Mouse (Mus musculus): Measurements from ENCODE around the gene Kif20b.

The Kif20b gene

DNA sequence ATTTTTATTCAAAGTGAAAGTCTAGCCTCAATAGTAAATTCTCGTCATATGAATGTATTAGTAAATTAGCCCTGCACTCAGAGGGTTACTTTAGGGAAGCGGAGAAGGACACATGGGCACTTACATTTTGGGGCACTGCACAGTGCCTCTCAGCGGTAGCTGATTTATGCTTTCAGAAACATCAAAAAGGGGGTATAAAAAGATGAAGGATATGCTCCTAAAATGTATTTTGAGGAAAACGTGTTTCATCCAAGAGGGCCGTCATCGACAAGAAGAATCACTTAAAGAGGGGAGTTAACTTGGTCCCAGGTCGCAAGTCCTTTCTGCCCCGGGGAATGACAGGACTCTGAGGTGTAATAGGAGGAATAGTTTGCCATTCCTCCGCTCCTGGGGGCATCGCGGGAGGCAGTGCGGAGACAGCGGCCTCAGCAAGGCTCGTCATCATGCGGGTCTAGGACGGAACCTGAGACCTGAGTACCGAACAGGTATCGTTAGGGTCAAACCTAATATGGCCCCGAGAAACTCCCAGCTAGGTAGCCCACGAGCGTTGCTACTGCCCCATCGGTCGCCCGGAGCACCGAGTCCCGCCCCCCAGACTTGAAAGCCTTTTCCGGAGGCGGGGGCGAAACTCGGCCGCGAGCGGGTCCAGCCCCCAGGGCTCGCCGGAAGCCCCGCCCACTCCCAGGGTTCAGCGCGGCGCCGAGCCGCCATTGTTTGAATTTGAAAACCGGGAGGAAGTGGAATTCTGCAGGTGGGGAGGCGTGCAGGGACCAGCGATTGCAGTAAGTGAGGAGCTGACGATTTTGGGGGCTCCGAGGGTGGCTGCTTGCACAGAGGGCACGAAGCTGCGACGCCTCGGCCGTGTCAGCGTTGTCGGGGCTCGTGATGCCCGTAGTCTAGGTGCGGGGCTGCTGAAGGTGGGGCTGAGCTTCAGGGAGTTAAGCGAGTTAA lies at the start of gene Kif20b:
Gene Kif20b, plus strand, starts transcription at position 710 of the 951 bp plus-strand sequence.
- DNase-seq (ENCODE audit: low spot score in 2 of 2): peak; percentile 92 to 94

DNA sequence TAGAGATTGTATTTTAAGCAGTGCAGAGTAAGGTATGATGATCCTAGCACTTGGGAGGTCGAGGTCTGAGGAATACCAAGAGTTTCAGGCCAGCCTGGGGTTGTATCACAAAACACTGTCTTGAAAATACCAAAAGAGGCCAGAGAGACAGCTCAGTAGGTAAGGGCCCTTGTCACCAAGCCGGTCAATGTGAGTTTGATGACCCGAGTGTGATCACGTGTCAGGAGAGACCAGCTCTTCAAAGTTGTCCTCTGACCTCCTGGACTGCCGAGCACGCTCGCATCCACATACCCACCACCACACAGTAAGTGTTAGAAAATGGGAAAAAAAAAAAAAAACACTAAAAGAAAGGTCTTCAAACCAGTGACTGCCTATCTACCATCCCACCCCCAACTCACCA lies 45.5 kb upstream of the Kif20b start:
- DNase-seq (ENCODE audit: low spot score in 2 of 2): no peak

DNA sequence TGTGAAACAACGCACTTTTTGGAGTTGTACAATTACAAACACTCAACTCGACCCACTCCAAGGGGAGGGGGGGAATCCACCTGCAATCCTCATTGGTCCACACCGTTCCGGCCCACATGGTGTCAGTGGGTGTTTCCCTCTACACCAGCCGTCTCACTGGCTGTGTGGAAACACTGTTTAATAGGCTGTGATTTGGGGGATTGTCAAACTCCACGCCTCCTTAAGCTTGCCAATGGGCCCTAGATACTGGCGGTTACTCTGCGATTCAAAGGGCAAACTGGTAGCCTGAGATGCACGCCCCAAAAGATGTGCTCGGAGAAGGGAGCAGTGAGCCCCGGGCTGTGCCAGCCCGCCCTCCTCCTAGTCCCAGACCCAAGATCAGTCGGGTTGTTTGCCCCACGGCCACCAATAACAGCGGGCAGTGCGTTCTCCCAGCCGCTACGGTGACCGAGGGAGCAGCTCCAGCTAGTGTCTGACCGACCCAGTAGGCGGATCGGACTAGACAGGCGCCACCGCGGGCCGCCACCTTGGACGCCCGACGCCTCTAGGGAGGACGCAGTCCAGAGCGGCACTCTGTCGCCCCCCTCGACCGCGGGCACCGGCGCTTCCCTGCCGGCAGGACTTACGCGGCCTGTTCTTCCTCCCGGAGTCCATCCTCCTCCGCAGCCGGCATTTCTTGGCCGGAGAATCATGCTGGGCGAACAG lies 44.1 kb upstream of the Kif20b start:
- peak; percentile 81 to 85 for DNase-seq (ENCODE audit: low spot score in 2 of 2)

DNA sequence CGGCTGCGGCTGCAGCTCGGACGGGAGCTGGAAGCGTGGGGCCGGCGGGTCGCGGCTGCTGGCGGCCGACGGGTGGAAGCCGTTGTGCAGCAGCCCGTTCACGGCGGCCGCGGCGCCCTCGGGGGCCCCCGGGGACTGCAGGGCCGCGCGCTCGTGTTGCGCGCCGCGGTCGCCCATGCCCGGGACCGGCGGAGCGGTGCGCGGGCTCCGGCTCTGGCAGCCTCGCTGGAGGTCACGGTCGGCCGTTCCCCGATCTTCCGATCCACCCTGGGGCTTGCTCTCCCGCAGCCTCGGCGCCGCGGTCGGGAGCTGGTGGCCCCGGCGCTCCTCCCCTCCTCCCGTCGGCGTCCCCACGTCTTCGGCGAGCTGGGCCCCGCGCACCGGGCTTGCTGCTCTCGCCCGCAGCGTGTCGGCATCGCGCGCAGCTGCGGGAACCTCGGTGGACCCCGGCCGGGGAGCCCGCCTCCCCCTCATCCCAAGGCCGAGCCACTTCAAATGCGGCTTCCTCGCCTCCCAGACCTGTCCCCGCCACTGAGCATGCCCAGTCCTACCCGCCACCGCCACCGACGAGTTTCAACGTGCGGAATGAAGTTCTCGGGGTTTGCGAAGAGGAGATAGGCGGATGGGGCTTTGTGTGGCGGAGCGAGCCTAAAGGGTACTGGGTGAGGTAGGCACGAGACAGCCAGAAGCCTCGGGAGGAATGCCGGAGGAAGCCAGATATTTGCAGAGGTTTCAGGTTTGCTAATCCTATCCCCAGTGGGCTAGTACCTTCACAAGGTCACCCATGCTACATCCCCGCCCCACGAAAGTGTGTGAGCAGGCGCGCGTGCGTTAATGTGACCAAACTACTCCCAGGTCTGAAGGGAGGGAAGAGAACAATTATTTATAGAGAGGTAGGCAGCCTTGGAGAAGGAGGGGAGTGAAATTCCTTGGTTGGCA lies 43.3 kb upstream of the Kif20b start, which contains the start of gene Pank1:
Gene Pank1, minus strand, starts transcription at position 853 of the 939 bp plus-strand sequence.
- peak; percentile 63 to 65 for DNase-seq (ENCODE audit: low spot score in 2 of 2)

DNA sequence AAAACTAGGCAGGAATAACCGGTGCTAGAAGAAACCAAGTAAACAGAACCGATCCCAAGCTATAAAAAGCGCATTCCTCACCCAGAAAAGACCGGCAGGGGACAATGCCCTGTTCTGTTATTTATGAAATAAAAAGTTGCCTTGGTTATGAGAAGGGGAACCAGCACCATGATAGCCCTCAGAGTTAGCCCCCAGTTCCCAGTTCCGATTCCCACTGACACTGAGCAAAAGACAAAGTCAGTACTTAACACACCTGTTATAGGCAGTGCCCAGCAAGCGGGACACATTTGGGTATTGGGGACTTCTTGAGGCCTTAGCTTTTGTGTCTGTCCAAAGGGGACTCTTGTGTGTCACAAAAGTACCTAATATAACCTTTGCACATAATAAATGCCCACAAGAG lies 42.5 kb upstream of the Kif20b start:
- no peak for DNase-seq (ENCODE audit: low spot score in 2 of 2)

DNA sequence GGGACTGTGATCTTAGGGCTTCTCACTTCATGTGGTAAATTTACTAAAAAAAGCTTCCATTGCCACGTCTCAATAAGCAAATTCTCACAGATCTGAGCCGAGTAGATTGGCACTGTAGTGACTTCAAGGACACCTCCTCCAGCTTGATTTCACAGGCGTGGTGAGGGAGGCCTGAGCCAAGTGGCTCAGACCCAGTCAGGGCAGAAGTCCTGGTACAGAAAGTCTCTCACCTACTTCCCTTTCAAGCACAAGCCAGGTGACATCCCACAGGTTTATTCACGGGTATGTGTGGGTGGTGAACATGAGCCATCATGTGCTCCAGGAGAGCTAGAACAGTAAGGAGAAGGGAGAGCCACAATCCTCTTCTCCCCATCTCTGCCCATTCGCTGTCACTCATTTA lies 41.0 kb upstream of the Kif20b start:
- no peak for DNase-seq (ENCODE audit: low spot score in 2 of 2)

DNA sequence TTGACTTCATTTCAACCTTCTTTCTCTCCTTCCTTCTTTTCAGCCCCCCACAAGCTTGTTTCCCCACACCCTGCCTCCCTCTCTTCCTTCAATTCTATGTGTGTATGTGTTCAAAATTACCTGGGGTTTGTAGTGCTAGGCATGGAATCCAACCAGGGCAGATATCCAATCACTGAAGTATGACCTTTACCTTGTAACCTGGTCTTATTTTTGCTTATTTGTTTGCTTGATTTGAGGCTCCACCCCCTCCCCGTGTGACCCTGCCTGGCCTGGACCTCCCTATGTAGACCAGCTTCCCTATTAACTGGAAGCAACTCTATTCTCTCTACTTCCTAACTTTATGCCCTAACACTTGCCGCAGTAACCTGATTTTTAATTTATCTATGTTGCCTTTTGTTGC lies 39.7 kb upstream of the Kif20b start:
- DNase-seq (ENCODE audit: low spot score in 2 of 2): no peak

DNA sequence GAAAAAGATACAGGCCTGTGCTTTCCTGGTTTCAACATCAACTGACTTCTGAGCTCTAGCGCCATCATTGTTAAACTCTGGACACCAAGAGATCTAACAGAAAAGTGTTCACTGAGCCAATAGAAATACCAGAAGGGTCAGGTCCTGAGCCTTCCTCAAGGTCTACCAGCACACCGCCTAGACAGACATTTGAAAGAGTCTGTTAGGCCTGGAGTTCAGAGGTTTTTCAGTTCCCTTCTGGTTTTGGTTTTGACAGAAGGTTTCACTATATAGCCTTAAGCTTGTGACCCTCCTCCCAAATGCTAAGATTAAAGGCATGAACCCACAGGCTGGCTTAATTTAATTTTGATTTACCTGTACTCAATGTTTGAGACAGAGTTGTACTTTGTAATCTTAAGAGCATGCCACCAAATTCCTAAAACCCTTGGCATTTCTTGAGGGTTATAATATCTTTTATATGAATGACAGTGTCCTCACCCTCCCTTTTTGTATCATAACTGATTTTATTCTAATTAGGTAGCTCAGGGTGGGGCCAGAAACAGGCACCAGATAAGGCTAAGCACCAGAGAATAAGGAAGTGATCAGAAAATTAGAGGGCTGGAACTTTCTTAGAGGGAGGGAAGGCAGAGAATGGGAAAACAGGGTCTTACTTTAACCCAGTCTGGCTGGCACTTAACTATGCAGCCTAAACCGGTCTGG lies 38.5 kb upstream of the Kif20b start:
- DNase-seq (ENCODE audit: low spot score in 2 of 2): no peak

DNA sequence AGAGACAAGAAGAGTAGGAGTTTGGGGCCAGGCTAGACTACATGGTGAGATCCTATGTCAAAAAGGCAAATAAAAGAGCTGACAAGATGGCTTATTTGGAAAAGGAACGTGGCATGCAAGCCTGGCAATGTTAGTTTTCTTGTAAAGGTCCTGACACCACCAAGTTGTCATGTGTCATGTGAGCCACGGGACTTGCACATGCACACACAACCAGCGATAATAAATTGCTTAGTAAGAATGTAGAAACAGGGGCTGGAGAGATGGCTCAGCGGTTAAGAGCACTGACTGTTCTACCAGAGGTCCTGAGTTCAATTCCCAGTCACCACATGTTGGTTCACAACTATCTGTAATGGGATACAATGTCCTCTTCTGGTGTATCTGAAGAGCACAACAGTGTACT lies 35.8 kb upstream of the Kif20b start:
- DNase-seq (ENCODE audit: low spot score in 2 of 2): no peak

DNA sequence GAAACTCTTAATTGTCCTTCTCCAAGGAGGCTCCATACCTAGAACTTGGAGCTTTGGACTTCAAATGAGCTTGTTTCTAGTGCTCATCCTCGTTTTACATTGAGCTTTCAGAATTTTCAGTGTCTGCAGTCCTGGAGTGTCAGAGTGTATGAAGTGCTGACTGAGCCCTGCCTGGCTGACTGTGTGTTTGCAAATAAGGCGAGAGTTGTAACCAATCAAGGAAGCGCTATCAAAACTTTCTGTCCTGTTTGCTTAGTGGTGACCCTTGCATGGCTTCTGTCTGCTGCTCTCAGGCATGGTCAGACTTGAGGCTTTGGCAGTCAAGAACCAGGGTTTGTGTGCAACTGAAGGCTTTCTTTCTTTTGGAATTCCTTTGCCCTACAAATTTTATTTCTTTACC lies 31.2 kb upstream of the Kif20b start:
- DNase-seq (ENCODE audit: low spot score in 2 of 2): no peak

DNA sequence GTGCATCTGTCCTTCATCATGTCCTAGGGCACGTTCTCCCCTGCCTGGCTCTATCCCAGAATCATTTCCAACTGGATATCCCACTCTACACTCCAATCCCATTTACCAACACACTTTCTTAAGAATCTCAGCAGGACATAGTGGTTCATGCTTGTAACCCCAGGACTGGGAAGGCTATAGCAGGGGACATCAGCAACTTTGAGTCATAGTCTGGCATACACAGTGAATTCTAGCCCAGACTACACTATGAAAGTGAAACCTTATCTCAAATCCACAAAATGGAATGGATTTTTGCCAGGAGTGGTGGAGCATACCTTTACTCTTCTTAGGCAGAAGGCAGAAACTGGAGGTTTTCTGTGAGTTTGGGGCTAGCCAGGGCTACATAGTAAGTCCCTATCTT lies 30.6 kb upstream of the Kif20b start:
- no peak for DNase-seq (ENCODE audit: low spot score in 2 of 2)

DNA sequence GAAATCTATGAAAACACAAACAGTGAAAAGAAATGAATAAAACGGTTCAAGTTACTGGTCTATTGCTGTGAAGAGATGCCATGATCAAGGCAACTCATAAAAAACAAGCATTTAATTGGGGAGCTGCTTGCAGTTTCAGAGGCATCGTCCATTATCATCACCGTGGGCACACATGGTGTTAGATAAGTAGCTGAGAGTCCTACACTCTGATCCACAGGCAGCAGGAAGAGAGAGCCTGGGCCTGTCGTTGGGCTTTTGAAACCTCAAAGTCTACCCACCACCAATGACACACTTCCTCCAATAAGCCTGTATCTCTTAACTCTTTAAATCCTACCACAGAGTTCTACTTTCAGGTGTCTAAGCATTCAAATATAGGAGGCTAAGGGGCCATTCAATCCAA lies 27.1 kb upstream of the Kif20b start:
- no peak for DNase-seq (ENCODE audit: low spot score in 2 of 2)

DNA sequence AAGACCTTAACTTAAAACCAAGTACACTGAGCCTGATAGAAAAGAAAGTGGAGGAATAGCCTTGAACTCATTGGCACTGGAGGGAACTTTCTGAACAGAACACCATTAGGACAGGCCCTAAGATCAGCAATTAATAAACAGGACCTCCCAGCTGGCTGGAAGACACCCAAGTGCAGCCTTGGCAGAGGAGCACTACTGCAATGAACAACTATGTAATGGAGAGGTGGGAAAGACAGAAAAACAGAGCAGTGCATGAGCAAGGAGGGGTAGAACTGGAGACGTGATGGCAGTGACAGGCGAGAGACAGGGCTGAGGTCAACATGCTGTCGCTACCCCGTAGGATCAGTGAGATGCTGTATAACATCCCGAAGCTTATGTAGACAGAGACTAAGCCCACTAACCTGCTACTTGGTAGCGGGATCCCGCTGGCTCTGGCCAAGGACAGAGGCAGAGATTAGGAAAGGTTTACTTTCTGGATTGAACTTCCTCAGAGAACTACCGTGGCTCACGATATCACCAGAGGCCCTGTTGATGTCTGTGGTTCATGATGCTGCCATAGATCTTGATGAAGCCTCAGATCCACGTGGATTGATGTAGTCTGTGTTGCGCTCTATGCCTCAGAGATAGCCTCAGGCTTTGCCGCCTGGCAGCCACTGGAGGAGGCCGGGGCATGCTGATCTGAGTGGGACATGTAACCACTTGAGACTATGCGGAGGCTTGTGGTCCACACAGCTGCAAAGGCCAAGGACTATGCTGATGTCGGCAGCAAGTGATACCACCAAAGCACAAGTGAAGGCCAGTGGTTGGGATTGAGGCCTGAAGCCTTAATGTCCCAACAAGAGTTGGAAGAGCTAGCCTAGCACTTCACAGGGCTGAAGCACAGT lies 24.8 kb upstream of the Kif20b start:
- no peak for DNase-seq (ENCODE audit: low spot score in 2 of 2)

DNA sequence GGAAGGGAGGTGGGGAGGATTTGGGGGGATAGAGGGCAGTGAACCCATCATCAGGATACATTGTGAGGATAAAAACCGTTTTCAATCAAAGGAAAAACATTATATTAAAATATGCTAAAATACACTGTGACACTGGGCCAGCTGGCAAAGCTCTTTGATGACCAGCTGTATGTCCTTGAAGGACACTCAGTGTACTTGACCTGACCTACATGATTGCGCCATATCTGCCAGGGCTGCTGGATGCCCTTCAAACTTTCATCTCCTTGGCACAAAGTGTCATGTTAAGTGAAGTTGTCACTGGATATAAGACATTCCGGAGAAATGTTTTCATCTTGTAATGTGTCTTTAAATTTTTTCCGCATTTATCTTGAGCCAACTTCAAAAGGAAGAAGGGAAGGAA lies 23.2 kb upstream of the Kif20b start:
- no peak for DNase-seq (ENCODE audit: low spot score in 2 of 2)

DNA sequence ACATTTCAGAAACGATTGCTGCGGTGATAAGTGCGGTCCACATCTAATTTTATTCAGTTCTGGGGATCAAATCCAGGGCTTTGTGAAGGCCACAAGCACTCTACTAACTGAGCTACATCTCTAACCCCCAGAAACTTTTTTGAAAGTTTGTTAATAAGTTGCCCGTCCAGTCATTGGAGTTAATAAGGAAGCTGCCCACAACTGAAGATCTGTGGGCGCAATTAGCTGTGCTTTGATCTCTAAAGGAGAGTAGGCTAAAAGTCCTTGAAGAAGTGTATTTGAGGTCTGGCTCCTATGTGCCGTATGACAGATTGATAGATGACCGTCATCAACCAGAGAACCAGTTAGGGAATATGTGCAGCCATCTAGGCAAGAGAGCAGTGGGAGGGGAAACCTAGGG lies 20.9 kb upstream of the Kif20b start:
- no peak for DNase-seq (ENCODE audit: low spot score in 2 of 2)

DNA sequence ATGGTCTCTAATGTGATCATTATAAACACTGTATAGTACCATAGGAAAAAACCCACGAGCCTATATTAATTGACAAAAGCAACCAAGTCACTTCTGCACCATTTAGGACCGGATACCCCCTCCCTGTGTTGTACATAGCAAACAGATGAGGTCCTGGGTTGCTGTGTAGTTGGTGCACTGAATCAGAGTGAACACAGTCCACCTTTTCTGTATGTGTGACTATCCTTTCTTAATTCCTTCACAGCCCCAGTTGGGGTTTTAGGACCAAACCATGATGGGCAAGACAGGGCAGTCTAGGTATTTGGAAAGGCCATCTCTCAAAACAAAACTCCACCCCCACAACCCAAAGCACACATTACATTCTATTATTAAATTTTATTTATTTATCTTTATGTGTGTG lies 20.4 kb upstream of the Kif20b start:
- DNase-seq (ENCODE audit: low spot score in 2 of 2): no peak

DNA sequence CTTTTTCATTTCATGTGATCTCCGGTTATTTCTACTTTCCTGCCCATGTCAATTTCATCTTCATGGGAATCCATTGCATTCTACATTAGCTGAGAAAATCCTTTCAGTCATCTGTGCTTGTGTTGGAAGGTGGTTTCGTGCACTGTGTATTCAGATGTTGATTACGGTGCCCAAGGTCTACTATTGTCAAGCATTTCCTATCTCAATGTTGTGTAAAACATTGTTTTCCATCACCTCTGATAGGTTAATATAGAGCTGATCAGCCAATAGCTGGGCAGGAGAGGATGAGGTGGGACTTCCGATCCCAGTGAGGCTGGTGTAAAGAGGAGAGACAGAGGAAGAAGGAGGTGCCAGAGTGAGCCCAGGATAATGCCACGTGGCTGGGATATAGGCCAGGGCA lies 18.1 kb upstream of the Kif20b start:
- no peak for DNase-seq (ENCODE audit: low spot score in 2 of 2)

DNA sequence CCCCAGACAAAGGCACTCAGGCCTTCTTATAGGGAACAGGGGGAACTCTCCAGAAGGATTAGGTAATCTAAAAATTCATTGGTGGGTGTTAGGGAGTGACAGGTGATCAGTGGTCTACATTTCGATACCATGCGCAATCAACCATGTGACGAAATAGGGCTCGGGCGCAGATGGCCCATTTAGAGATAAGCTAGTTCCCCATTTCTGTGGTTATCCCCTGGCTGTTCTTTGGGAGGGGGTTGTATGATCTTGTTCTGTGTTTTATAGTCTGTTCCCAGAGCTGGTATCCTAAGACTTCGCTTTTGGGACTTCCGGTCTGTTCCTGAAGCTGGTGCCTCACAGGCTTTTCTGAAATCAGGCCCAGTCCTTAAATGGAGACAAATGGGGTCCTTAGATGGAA lies 16.7 kb upstream of the Kif20b start:
- peak; percentile 20 for DNase-seq (ENCODE audit: low spot score in 2 of 2)

DNA sequence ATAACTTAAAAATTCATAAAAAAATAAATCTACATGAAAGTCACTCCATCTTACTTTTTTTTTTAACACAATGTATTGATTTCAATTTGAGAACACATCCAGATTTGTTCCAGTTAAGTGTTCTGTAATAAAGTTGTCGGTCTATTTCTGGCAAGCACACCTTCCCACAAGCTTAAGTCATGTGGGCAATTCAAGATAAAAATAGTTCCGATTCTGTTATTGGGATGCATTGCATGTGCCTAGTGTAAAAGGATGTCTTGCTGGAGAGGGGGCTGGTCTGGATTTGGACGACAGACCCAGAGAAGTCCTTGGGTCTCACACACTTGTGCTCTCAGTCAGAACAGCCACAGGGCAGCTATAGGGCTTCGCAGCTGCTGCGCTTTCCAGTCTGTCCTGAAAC lies 15.4 kb upstream of the Kif20b start:
- no peak for DNase-seq (ENCODE audit: low spot score in 2 of 2)

DNA sequence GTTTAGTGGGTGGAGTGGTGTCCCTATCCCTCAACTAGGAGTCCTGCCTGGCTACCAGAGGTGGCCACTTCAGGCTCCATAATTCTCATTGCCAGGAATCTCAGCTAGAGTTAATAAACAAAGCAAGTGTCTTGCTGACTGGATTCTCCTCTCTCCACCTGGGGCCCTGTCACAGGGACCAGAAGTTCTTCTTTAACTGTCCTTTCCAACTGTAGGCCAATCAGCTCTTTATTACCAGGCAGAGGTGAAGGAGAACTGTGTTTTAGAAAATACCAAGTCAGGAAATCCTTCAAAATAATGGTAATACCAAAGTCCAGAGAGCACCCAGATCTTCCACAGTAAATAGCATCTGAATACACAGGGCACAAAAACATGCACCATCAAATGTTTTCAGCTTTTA lies 9.8 kb upstream of the Kif20b start:
- DNase-seq (ENCODE audit: low spot score in 2 of 2): no peak
